Mouse (Mus musculus): ENCODE results near the gene Gm45717. TPM values are rescaled to one million over a fixed set of nuclear protein-coding genes. Genes with fewer than 3 reads are reported as not detected.

Gene Gm45717
- polyA plus RNA-seq, 1 experiment from 2014 or later: not detected

DNA sequence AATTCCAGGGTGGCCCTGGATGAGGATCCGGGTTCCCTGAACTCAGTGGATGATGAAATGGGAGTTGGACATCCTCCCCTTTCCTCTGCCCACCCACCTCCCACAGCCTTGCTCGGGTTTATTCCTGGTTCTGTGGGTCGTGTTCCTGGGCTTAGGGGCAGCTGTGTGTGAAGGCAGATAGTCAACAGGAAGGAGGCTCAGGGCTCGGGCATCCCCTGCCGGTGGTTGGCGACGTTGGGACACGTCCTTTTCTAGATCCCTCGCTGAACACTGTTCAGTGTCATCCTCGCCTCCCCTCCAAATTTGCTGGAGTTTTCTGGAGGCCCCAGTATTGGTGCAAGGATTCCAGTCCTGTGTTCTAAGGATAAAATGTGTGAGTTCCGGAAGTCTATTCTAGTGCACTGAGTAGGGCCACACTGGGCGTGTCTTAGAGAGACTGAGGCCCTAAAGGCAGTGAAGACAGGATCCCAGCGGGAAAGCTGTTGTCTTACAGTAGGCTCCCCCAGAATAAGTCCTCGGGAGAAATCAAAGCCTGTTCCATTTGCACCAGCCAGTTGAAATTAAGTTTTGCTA, 35.5 kb upstream of the Gm45717 start:
- Histone ChIP-seq H3K9me3 (ENCODE audit: low read length) (no peaks in the 10 kb centered on the region), H3K27ac (ENCODE audit: low read depth) (no peak overlapping the region), H3K4me3 (ENCODE audit: low read depth, low read length) (no peak overlapping the region), H3K27me3 (ENCODE audit: insufficient read depth, low read length) (no peaks in the 10 kb centered on the region), H3K4me2 (ENCODE audit: low read depth, low read length) (no peak overlapping the region), H3K36me3 (replicated peaks; ENCODE audit: insufficient read depth, low read length) (no peaks in the 10 kb centered on the region), H3K4me1 (ENCODE audit: insufficient read depth) (no peaks in the 10 kb centered on the region), H3K9ac (replicated peaks) (no peak overlapping the region)
- DNase-seq: peak; percentile 28
- 0 out of 2 replicates have a peak, but pooled peaks have one; percentile 21 for ATAC-seq
- TF ChIP-seq CTCF (IDR thresholded peaks at IDR 0.05; ENCODE audit: low read depth): peak; percentile 39
- TF ChIP-seq EP300 (IDR thresholded peaks at IDR 0.05; ENCODE audit: low read depth): no peak
- WGBS (ENCODE audit: insufficient replicate concordance): 40% methylated on average over 14 of the region's 14 CpGs

DNA sequence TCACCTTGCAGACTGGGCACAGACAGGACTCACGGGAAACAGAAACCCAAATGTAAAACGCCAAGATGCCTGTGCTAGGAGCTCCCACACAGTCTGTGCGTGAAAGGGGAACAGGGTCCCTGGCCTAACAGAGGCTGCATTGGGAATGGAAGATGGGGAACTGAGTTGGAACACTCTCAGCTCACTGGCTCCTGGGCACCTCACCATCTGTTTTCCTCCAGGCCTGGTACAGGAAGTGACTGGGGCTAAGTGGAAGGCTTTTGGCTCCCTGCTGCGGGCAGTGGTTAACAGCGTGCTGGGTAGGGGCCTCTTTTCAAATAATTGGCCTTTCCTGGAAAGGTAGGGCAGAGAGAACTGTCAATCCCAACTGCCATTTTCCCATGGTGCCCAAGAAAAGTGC, 34.9 kb upstream of the Gm45717 start:
- DNase-seq: no peak
- H3K9me3 ChIP-seq (ENCODE audit: low read length): no peaks in the 10 kb centered on the region
- H3K27me3 ChIP-seq (ENCODE audit: insufficient read depth, low read length): no peaks in the 10 kb centered on the region
- ATAC-seq: peak; percentile 38; the same call in 1 of the 2 replicates
- TF ChIP-seq EP300 (IDR thresholded peaks at IDR 0.05; ENCODE audit: low read depth): no peak
- TF ChIP-seq CTCF (IDR thresholded peaks at IDR 0.05; ENCODE audit: low read depth): no peak
- no peaks in the 10 kb centered on the region for H3K36me3 ChIP-seq (replicated peaks; ENCODE audit: insufficient read depth, low read length)
- H3K27ac ChIP-seq (ENCODE audit: low read depth): peak overlapping the region; percentile 34; the same call in 1 of the 2 replicates
- no peak overlapping the region for H3K4me3 ChIP-seq (ENCODE audit: low read depth, low read length)
- no peak overlapping the region for H3K4me2 ChIP-seq (ENCODE audit: low read depth, low read length)
- 51% methylated on average over 5 of the region's 5 CpGs for WGBS (ENCODE audit: insufficient replicate concordance)
- no peaks in the 10 kb centered on the region for H3K4me1 ChIP-seq (ENCODE audit: insufficient read depth)
- no peak overlapping the region for H3K9ac ChIP-seq (replicated peaks)

DNA sequence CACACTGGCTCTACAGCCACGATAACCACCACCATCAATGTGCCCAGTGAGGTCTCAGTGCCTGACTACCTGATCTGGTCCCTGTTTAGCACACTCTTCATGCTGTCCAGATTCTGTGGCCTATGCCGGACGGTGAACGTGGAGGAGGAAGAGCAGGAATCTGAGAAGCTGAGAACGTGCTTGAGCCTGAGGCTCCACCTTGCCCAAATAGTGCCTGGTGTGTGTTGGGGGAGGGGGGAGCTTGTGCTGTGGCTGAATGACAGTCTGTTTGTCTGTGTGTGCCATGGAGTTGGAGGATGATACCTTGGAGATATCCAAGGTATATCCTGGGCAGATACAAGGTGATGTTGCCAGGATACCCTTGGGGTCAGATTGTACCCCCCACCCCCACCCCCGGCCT, 34.4 kb upstream of the Gm45717 start:
- TF ChIP-seq EP300 (IDR thresholded peaks at IDR 0.05; ENCODE audit: low read depth) (no peak), CTCF (IDR thresholded peaks at IDR 0.05; ENCODE audit: low read depth) (no peak)
- WGBS (ENCODE audit: insufficient replicate concordance): 37% methylated on average over 6 of the region's 6 CpGs
- Histone ChIP-seq H3K4me3 (ENCODE audit: low read depth, low read length) (no peak overlapping the region), H3K9me3 (ENCODE audit: low read length) (no peaks in the 10 kb centered on the region), H3K27me3 (ENCODE audit: insufficient read depth, low read length) (no peaks in the 10 kb centered on the region), H3K27ac (ENCODE audit: low read depth) (peak overlapping the region; percentile 34; the same call in 1 of the 2 replicates), H3K9ac (replicated peaks) (no peak overlapping the region), H3K4me1 (ENCODE audit: insufficient read depth) (no peaks in the 10 kb centered on the region), H3K4me2 (ENCODE audit: low read depth, low read length) (no peak overlapping the region), H3K36me3 (replicated peaks; ENCODE audit: insufficient read depth, low read length) (no peaks in the 10 kb centered on the region)
- ATAC-seq (no peak), DNase-seq (no peak)

DNA sequence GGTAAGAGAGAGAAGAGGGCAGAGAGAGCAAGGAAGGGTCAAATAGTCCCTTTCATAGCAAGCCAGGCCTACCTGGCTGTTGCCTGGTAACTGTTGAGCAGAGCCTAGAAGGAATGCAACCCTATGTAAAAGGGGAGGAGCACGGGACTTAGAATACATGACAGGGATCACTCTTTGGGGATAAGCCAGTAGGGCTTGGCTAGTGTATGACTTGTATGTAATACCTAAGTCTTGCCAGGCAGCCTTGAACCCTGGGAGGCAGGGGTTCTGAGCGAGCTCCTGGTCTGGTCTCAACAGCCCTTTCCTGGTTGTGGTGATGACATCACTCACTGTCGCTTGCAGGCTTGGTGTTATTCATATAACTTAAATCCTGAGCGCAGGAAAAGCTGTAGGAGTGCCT, 33.3 kb upstream of the Gm45717 start:
- ATAC-seq: no peak
- H3K4me3 ChIP-seq (ENCODE audit: low read depth, low read length): no peak overlapping the region
- WGBS (ENCODE audit: insufficient replicate concordance): 69% methylated on average over 4 of the region's 4 CpGs

DNA sequence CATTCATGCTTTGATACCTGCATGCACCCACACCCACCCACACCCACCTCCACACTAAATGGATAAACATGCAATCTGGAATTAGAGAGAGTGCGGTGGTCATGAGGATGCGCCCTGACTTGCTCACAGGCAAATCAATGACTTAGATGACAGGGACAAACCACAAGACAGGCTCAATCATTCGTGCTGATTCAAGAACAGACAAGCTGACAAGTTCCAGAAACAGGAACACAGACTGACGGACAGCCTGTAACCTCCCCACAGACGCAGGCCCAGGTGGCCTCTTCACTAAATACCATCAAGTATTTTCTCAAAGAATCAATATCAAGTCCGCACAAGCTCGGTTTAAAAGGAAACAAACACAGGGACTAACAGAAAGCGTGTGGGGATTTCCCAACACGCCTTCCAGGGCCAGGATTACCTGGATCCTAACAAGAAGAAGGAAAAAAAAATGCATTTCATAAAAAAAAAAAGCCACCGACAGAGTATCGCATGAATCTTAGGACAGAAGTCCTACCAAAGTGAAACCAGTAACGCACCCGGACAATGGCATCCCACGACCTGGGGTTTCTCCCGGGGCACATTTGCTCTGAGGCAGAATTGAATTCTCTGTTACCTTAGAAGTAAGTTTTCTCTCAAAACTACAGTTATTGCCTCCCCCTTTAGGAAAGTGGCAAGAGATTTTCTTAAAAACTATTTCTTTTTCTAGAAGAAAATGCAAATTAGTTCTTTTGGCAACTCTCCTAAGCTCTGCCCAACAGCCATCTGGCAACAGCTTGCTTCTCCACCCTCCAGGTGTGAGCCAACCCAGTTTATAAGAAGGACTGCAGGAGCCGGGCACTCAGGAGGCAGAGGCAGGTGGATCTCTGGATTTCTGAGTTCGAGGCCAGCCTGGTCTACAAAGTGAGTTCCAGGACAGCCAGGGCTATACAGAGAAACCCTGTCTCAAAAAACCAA, 31.7 kb upstream of the Gm45717 start:
- DNase-seq (no peak), ATAC-seq (no peak)
- H3K4me2 ChIP-seq (ENCODE audit: low read depth, low read length): peak overlapping the region; percentile 45; the same call in 1 of the 2 replicates
- no peaks in the 10 kb centered on the region for H3K27me3 ChIP-seq (ENCODE audit: insufficient read depth, low read length)
- 51% methylated on average over 17 of the region's 17 CpGs for WGBS (ENCODE audit: insufficient replicate concordance)
- peak overlapping the region; percentile 34 for H3K27ac ChIP-seq (ENCODE audit: low read depth)
- no peak overlapping the region for H3K9ac ChIP-seq (replicated peaks)
- no peaks in the 10 kb centered on the region for H3K9me3 ChIP-seq (ENCODE audit: low read length)
- TF ChIP-seq CTCF (IDR thresholded peaks at IDR 0.05; ENCODE audit: low read depth) (no peak), EP300 (IDR thresholded peaks at IDR 0.05; ENCODE audit: low read depth) (no peak)
- H3K4me3 ChIP-seq (ENCODE audit: low read depth, low read length): no peak overlapping the region
- no peaks in the 10 kb centered on the region for H3K4me1 ChIP-seq (ENCODE audit: insufficient read depth)
- no peaks in the 10 kb centered on the region for H3K36me3 ChIP-seq (replicated peaks; ENCODE audit: insufficient read depth, low read length)

More for the DNA sequence above, 33.3 kb upstream of the Gm45717 start:
- no peak overlapping the region for H3K27ac ChIP-seq (ENCODE audit: low read depth)
- DNase-seq: no peak
- no peak overlapping the region for H3K4me2 ChIP-seq (ENCODE audit: low read depth, low read length)
- no peak overlapping the region for H3K9ac ChIP-seq (replicated peaks)
- no peaks in the 10 kb centered on the region for H3K9me3 ChIP-seq (ENCODE audit: low read length)
- no peaks in the 10 kb centered on the region for H3K27me3 ChIP-seq (ENCODE audit: insufficient read depth, low read length)
- H3K36me3 ChIP-seq (replicated peaks; ENCODE audit: insufficient read depth, low read length): no peaks in the 10 kb centered on the region
- TF ChIP-seq CTCF (IDR thresholded peaks at IDR 0.05; ENCODE audit: low read depth) (no peak), EP300 (IDR thresholded peaks at IDR 0.05; ENCODE audit: low read depth) (no peak)
- H3K4me1 ChIP-seq (ENCODE audit: insufficient read depth): no peaks in the 10 kb centered on the region

DNA sequence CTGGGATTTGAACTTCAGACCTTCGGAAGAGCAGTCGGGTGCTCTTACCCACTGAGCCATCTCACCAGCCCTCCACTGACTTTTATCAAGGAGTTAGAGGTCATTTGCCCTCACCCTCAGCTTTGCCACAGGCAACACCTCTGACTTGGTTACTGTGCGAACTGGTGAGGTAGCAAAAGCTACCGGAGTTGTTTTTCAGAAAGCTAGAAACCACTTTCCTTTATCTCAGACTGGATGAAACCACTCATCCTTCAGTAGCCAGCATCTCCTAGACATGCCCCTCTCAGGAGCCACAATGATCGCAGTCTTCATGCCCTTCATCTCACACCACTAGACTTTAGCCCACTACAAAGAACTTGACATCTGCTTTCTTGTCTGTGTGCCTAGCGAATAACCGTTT, 27.2 kb upstream of the Gm45717 start:
- Histone ChIP-seq H3K27ac (ENCODE audit: low read depth) (no peak overlapping the region), H3K9ac (replicated peaks) (no peak overlapping the region), H3K36me3 (replicated peaks; ENCODE audit: insufficient read depth, low read length) (no peaks in the 10 kb centered on the region), H3K4me1 (ENCODE audit: insufficient read depth) (no peaks in the 10 kb centered on the region), H3K4me2 (ENCODE audit: low read depth, low read length) (no peak overlapping the region), H3K27me3 (ENCODE audit: insufficient read depth, low read length) (no peaks in the 10 kb centered on the region), H3K4me3 (ENCODE audit: low read depth, low read length) (no peak overlapping the region), H3K9me3 (ENCODE audit: low read length) (no peaks in the 10 kb centered on the region)
- WGBS (ENCODE audit: insufficient replicate concordance): 58% methylated on average over 7 of the region's 7 CpGs
- TF ChIP-seq EP300 (IDR thresholded peaks at IDR 0.05; ENCODE audit: low read depth) (no peak), CTCF (IDR thresholded peaks at IDR 0.05; ENCODE audit: low read depth) (no peak)
- no peak for ATAC-seq
- no peak for DNase-seq

Data from liver, postnatal 0 days (tissue).